Mouse (Mus musculus) activated CD4-positive, CD25-positive, alpha-beta regulatory T cell, adult 4 months (primary cell): ENCODE data around the gene Krt222. TPM values are rescaled to one million over a fixed set of nuclear protein-coding genes. Genes with fewer than 3 reads are reported as not detected.
"Not testable (repeated sequence)": the region's sequence is repeated elsewhere in the genome, so short reads cannot be mapped to it uniquely, and the experiment has no call there.

ENCODE experiments used
- ATAC-seq: one replicate; pipeline ENCODE4 v1.8.0; 2017
- polyA plus RNA-seq, 2 experiments: library from polyadenylated mRNA; unstranded; fragments of 100-300 nt; shearing (Covaris generic); gene quantifications; one replicate each; pipeline ENCODE4 v1.2.1; 2017

Krt222 gene
- polyA plus RNA-seq: 1 to 10 TPM; 1.4 to 1.7 TPM

DNA sequence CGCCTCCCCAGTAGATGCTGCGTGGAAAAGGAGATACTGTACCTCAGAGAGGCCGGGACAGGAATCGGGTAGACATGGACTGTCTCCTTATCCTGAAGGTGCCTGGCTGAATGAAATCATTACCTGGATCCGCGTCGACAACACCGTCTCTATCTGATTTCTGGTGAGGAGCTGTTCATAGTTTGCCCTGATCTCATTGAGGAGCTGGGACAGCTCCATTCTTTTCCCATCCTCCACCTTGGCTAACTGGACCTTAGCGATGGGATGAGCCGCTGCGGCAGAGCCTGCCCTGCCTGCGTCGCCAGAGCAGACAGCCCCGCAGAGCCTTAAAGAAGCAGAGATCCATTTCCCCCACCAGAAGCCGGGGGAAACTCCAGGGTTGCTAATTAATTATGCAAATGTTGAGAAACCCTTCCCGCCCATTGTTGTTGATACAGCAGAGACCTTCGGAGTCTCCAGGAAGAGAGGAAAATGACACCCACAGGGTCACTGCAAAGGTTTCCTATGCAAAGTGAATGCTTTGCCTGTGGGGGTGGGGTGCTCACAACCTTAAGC is at the start of gene Krt222:
Krt222 (minus strand) TSS at position 266 of the 555 bp plus-strand sequence.
- peak; percentile 40 for ATAC-seq

DNA sequence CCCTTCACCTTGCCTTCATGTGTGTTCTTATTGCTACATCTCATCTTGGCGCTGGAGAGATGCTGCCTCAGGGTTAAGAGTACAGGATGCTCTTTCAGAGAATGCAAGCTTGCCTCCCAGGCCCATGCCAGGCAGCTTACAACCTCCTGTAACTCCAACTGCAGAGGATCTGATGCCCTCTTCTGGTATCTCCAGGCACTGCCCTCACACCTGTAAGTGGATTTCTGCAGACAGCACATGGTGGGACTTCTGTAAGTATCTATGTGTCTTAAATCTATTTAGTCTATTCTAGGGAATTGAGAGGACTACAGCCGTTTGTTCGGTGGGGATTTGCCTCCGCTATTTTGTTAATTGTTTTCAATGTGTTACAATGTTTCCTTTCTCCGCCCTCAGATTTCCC is 49.0 kb upstream of the Krt222 start:
- no peak for ATAC-seq

DNA sequence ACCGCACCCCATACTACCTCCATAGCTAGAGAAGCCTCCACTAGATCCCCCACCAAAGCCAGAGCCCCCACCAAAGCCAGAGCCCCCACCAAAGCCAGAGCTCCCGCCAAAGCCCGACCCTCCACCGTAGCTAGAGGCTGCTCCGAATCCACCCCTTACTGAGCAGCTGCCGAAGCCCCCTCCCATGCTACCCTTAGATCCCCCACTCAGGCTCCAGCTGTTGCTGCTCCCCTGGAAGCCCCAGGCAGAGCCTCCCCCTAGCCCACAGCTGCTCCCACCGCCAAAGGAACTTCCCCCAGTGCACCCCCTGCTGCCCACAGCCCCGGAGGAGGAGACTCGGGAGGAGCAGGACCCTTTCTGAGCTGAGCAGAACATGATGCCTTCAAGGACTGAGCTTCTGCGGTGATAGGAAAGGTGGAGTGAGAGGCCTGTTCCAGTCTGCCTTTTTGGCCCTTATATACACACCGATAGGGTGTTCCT is 41.0 kb upstream of the Krt222 start, which contains the start of gene Krt24:
Krt24 (minus strand) TSS at position 430 of the 480 bp plus-strand sequence.
- ATAC-seq: no peak

DNA sequence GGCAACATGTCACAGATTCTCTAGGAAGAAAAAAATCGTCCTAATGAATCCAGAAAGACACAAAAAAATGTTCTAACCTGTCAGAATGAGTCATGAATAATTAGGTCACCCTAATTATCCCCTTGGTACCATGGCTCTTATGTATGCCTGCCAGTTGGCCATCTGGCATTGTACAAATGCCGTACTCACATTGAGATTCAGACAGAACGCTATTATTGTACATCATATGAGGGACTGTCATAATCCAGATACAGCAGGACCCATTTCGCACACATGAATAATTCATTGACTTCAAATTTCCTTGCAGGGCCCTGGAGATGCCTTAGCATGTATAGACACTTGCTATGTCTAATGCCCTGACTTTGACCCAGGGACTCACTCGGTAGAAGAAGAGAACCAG is 40.1 kb upstream of the Krt222 start:
- no peak for ATAC-seq

DNA sequence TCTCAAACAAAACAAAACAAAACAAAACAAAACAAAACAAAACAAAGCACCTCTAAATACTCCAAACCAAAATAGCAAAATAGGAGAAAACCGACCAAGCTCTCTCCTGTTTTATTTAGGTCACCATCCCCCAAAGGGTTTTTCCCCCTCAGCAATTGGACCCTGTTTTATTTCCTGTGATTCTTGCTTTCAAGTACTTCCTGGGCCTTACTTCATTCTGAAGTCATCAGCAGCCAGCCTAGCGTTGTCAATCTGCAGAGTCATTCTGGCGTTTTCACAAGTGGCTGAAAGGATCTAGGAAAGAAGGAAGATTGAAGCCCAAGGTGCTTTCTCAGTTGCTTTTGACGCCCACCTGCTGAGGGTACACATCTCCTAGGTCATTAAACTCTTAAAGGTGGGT is 39.4 kb upstream of the Krt222 start:
- ATAC-seq: peak; percentile 54

DNA sequence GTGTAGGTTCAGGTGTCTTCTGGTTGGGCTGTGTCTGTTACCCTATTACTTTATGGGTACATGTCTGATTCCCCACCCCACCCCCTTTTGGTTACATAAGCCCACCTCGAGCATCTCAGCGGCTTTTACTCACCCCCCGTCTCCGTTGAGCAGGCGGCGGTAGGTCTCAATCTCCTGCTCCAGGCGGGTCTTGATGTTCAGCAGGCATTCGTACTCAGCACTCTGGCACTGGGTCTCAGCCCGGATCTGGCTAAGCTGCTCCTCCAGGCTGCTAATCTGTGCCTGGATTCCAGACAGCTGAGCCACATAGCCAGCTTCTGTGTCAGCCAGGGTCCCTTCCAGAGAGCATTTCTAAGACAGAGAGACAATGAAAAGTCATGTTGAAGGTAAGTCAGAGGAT is 37.2 kb upstream of the Krt222 start:
- ATAC-seq: no peak

DNA sequence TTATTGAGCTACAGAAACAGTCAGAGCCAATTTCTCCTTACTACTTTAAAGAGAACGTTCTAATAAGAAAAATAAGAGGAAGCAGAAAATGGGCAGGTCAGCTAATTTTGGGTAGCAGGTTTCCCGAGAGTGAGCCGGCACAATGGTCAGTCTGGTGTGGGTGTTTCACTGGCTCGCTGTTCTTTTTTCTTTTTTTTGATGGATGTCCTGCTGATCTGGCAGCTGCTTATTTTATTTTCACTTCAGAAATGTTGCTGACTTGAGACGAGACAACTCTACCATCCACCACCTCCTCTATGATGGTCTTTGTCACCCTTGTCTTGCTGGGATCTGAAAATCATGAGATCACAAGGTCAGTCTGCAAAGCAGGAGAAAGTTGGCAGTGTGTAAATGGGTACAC is 36.1 kb upstream of the Krt222 start:
- ATAC-seq: no peak

DNA sequence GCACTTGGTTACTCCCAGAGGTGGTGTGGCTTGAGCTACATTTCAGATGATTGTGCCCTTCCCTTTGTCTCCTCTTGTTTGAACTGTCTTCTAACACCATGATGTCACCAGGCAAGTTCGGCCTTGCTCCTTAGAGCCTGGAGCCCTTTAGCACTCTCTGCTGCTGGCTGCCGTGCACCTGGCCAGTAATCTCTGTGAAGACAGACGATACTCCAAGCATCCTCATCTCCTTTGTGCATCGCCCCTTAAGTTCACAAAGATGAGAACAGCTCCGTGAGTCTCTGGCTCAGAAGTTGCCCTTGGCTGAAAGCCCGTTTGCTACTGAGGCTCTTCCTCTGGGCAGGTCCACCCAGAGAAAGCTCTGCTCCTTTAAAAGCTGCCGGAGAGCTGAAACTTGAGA is 32.9 kb upstream of the Krt222 start:
- no peak for ATAC-seq

DNA sequence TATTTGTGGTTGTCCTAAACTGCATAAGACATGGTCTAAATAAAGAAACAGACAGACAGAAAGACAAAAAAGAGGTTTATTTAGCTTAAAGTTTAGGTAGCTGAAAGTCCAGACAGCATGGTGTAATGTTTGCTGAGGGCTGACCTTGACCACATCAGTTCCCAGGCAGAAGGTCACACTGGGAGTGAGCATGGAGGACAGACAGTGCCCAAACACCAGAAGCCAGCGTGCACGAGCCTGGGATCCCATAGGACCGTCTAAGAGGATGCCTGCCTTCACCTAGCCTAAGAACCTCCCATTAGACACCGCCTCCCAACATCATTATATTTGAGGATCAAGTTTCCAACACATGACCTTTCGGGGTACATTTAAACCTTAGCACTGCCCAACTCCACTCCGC is 31.7 kb upstream of the Krt222 start:
- no peak for ATAC-seq

DNA sequence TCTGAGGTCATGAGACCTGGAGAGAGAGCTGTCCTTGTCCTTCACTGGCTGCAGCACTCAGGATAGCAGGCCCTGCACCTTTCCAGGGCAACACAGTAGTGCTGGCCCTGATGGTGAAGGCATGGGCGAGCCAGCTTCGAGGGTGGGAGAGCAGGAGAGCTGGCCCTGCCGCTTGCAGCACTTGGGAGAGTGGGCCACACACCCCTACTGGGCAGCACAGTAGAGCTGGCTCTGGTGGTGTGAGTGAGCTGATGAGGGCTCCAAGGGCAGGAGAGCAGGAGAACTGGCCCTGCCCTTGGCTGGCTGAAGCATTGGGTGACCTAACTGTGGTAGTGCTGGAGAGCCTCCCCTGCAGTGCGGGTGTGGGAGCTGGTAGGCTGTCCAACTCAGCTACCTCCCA is 28.8 kb upstream of the Krt222 start:
- ATAC-seq: no peak

DNA sequence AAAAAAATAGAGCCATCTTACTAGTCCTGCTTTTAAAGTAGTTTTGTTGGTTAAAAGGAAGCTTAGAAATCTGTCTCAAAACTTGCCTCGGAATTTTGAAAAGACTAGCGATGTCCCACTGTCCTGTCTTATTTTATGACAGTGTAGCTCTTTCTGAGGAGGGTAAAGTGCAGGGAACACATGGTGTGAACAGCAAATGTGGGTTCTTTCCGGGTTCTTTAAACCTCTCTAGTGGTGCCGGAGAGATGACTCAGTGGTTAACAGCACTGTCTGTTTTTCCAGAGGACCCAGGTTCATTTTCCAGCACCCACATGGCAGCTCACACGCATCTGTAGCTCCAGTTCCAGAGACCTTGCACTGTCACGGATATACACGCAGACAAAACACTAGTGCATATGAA is 25.3 kb upstream of the Krt222 start:
- ATAC-seq: no peak

DNA sequence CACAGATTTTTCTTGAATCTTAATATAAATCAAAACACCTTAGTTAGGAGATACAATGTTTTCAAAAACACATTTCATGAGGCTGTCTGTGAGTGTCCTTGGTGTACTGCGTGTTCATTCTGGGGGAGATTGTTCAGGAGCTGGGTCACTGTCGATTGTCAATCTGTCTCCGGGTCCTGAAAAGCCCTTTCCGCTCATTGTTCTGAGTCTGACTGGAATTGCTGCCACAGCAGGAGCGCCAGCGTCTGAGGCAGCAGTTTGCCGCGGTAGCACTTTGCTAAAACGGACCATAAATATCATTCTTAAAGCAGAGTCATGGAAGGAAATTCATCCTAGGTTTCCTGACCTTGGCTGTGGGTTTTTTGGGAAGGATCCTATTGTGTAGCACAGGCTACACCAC is 21.9 kb upstream of the Krt222 start:
- ATAC-seq: no peak

DNA sequence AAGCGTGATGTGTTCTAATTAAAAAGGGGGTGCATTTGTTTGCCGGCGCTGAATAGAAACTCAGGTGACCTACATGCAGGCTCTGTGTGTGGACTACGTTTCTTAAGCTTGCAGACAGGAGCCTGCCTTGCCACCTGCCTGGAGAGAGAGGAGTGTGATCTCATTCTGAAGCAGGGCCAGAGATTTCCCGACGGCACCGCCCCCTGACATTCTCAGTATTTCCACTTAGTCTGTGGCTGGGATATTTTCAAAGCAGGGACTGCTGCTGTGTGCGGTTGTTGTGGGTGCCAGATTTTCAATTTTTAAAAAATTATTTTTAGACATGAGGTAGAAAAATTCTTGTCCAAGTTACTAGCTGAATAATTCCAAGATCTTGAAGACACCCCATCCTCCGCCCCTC is 21.3 kb upstream of the Krt222 start:
- ATAC-seq: no peak

DNA sequence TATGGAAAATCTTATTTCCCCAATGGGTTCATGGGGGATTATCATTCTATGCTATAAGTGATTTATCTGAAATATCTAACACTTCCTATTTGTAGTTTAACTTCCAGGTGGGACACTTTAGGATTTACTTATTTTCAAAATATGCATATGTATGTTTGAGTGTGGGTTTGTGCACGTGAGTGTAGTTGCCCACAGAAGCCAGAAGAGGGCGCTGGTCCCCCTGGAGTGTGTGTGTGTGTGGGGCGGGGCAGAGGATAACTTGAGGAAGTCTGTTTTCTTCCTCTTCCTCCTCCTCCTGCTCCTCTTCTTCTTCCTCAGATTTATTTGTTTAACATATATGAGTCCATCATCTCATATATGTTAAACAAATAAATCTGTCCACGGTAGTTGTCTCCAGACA is 12.3 kb upstream of the Krt222 start:
- no peak for ATAC-seq

DNA sequence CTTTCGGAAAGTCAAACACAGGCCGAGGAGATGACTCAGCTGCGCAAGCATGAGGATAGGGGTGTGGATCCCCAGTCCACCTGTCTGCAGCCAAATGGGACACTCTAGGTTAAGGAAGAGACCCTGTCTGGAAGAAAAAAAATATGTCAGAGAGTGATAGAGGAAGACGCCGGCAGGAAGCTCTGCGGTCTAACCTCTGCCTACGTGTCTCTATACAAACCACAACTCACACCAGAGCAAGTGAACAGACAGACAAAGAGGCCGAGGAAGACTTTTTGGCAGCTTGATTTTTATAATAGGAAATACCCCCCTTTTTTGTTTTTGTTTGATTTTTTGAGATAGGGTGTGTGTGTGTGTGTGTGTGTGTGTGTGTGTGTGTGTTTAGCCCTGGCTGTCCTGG is 11.4 kb upstream of the Krt222 start:
- ATAC-seq: peak; percentile 83

DNA sequence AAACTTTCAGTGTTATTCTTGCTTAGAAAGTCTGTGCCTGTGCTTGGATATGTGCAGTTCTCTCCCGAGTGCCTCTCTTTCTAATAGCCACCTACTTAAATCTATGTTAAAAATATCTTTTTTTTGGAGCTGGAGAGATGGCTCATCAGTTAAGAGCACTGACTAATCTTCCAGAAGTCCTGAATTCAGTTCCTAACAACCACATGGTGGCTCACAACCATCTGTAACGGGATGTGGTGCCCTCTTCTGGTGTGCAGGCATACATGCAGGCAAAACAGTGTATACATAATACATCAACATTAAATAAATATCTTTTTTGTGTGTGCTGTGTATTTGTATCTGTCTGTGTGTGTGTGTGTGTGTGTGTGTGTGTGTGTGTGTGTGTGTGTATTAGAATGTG is 10.0 kb upstream of the Krt222 start:
- ATAC-seq: no peak

DNA sequence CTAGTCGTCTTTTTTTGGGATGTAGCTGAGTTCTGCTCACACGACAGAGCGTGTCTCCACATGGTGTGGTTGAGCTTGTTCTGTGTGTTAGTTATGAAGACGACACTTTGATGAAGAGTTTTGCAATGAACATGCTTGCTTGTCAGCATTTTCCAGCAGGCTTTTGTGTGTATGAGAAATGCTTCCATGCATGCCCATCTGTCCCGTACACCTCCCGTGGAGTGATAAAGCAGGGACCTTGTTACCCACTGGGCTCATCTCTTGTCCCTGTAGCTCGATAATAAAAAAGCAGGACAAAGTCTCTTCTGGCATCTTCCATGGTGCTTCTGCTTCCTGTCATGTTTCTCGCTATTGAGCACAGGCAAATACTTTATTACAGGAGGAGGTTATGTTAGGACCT is 8.8 kb upstream of the Krt222 start:
- no peak for ATAC-seq

DNA sequence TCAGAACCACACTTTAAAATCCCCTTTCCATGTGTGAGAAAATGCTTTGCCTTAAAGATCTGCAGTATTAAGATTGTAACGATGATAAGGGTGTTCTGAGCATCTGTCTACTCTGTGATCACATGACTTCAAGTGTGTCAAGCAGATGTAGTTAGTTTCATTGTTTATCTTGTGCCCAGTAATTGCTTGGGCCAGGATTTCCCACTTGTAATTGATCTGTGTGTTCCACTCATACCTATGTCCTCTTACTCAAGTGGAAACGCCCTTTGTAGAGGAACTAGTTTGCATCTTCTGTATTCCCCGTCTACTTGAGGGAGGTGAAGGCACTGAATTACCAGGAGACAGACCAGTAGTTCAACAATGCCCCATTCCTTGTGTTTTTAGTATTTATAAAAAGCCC is 6.8 kb upstream of the Krt222 start:
- no peak for ATAC-seq

DNA sequence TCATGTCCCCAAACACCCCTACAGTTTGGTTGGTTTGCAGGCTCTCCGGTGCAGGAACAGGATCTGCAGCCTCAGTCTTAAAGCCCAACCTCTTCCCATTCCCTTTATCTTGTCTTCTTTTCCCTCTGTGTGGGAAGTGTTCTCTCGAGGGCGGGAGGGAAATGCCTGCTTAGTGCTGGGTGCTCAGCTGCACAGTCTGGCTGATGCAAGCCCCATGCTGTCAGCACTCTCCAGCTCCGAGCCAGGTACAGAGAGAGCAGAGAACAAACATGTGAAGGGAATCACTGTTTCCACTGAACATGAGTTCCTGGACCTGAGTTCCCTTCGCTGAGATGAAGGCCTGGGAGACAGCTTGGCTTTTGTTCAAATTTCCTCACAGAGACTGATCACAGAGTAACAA is 6.4 kb upstream of the Krt222 start:
- ATAC-seq: no peak

DNA sequence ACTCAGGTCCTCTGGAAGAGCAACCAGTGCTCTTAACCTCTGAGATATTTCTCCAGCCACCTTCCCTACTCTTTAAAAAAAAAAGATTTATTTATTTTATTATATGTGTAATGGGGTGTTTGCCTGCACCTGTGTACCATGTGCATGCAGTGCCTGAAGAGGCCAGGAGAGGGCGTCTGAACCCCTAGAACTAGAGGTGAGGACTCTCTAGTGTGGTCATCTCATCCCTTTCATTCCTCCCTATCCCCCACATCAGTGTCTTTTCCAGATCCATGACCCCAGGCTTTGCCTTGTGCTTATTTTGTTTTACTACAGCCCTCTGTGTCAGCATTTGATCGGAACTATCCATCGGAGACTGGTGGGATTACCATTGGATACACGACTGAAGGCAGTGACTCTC is 5.2 kb upstream of the Krt222 start:
- no peak for ATAC-seq

DNA sequence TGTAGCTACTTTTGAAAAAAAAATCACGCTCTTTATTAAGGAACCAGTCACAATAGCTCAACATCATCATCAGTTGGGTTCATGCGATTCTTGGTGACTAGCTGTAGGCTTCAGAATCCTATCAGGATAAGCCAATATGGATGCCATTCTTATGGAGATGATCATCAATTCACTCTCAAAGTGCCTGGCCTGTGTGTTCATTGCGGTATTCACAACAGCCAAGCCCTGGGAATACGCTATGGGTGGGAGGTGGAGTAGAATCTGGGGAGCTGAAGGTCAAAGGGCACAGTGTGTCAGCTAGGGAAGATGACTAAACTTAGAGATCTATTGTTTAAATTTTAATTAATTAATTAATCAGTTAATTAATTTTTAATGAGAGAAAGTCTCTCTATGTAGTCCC is 4.0 kb upstream of the Krt222 start:
- no peak for ATAC-seq

DNA sequence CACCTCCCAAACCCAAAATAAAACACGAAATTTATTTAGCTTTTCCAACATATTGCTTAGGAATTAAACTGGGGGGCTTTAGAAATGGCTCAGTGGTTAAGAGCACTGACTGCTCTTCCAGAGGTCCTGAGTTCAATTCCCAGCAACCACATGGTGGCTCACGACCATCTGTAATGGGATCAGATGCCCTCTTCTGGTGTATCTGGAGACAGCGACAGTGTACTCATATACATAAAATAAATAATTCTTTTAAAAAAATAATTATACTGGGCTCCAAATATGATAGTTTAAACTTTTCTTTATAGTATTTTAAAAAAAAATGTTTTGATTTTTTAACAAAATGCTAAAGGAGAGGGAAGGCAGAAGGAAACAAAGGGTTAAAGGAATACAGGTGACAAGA is 634 bp upstream of the Krt222 start:
- ATAC-seq: not testable (repeated sequence)

DNA sequence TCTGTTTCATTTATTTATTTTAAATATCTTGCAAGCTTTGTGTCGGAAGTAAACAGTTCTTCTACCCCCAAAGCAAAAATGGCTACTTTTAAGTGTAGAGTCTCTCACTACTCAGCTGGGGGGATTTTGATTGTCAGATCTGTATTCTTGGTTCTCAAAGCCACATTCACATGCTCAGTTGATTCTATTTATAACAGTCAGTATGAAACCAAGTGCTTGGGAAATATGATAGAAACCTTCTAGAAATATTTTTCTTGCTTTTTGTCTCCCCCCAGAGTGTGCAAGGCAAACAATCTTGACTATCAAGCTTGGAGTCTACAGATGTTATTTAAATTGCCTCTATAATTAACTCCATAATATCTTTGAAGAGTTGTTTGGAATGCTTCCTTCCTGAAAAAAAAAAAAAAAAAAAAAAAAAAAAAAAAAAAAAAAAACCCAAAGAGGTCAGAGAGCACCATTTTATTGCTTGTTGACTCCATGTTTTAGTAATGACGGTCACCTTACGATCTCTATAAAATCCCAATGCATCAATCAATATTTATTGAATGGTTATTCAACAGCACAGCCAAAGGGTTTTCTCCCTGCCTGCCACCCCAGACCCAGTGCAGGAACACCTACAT is 575 bp downstream of the Krt222 start:
- ATAC-seq: no peak

DNA sequence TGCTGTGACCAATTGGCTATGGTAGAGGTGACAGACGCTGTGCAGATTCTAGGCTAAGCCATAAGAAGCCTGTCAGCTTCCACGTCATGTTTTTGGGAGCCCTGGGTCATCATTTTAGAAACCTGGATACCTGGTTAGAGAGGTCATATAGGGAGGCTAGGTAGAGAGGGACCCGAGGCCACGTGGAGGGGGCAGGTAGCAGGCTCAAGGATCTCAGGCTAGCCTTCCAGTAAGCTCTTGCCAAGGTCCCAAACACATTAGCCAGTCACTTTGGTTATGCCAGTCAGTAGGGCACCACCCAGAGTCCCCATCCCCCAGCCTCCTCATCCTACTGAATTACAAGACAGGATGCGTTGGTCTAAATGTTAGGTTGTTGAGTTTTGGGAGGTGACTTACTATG is 1.8 kb downstream of the Krt222 start:
- ATAC-seq: no peak

DNA sequence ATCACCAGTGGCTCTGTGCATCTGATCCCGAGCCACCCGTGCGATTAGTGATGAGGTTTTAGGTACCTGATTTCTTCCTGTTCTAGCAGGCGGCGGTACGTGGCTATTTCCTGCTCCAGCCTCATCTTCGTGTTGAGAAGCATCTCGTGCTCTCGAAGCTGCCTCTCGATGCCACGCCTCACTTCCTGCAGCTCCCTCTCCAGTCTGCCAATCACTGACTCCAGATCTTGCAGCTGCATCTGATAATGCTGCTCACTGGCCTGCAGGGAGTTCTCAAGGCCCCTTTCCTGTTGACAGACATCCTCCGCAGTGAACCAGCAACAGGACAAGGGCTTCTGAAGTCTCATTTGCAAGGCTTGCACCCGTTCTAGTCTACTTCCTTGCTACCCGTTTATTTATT is 5.4 kb downstream of the Krt222 start:
- peak; percentile 100 for ATAC-seq
